Mouse (Mus musculus): Measurements from ENCODE around the gene Ctrb1. TPM values are rescaled to one million over a fixed set of nuclear protein-coding genes. Genes with fewer than 3 reads are reported as not detected.

The Ctrb1 gene
- polyA plus RNA-seq, 1 experiment = 85.4 TPM

- no peaks in the 10 kb centered on the region for H3K79me2 ChIP-seq (ENCODE audit: control insufficient read depth, insufficient read depth)
- no peak overlapping the region for H3K4me3 ChIP-seq
- TF ChIP-seq MAX (IDR thresholded peaks at IDR 0.05; ENCODE audit: low read depth) = no peak
- no peak for TF ChIP-seq MYOD1 (IDR thresholded peaks at IDR 0.05; ENCODE audit: control insufficient read depth in 1 of 3, insufficient read length in 2 of 3, low read depth in 2 of 3)
- TF ChIP-seq USF1 (IDR thresholded peaks at IDR 0.05; ENCODE audit: low read depth) = no peak
- no peak for TF ChIP-seq MYOG (IDR thresholded peaks at IDR 0.05; ENCODE audit: control insufficient read depth in 1 of 3, insufficient read depth in 1 of 3, insufficient read length in 2 of 3, low read depth in 2 of 3)
- TF ChIP-seq E2F4 (IDR thresholded peaks at IDR 0.05; ENCODE audit: insufficient read depth) = no peak
- no peak for TF ChIP-seq POLR2AphosphoS2 (IDR thresholded peaks at IDR 0.05; ENCODE audit: insufficient read length, low read depth)
- no peak for TF ChIP-seq CEBPB (IDR thresholded peaks at IDR 0.05; ENCODE audit: insufficient read depth, poor library complexity, severe bottlenecking)
- no peak for TF ChIP-seq POLR2A (IDR thresholded peaks at IDR 0.05; ENCODE audit: insufficient read length, low read depth)
- no peak for TF ChIP-seq REST (IDR thresholded peaks at IDR 0.05; ENCODE audit: insufficient read depth, insufficient read length)
- TF ChIP-seq SRF (IDR thresholded peaks at IDR 0.05; ENCODE audit: control insufficient read depth, insufficient read length, low read depth) = no peak
- no peak for TF ChIP-seq TCF3 (IDR thresholded peaks at IDR 0.05; ENCODE audit: insufficient read length, low read depth)
- no peak for TF ChIP-seq TCF12 (IDR thresholded peaks at IDR 0.05; ENCODE audit: insufficient read depth, poor library complexity, severe bottlenecking)
Measured at GRCm38 (mm10) chr8:111678111-111678510, 12.7 kb downstream of the Ctrb1 start.

GRCm38 (mm10) chr8:111676237-111676636 is 14.6 kb downstream of the Ctrb1 start:
- H3K79me2 ChIP-seq (ENCODE audit: control insufficient read depth, insufficient read depth) = no peaks in the 10 kb centered on the region
- no peak overlapping the region for H3ac ChIP-seq (ENCODE audit: control insufficient read depth, insufficient read length)
- no peak overlapping the region for H3K4me2 ChIP-seq (ENCODE audit: low read depth)
- H3K36me3 ChIP-seq (ENCODE audit: control insufficient read depth, insufficient read depth) = no peaks in the 10 kb centered on the region
- H3K27me3 ChIP-seq (ENCODE audit: control insufficient read depth, insufficient read depth, insufficient read length) = no peaks in the 10 kb centered on the region
- no peak for TF ChIP-seq CEBPB (IDR thresholded peaks at IDR 0.05; ENCODE audit: insufficient read depth, poor library complexity, severe bottlenecking)
- TF ChIP-seq TCF3 (IDR thresholded peaks at IDR 0.05; ENCODE audit: insufficient read length, low read depth) = no peak
- TF ChIP-seq SRF (IDR thresholded peaks at IDR 0.05; ENCODE audit: control insufficient read depth, insufficient read length, low read depth) = no peak
- TF ChIP-seq USF1 (IDR thresholded peaks at IDR 0.05; ENCODE audit: low read depth) = no peak
- no peak for TF ChIP-seq MYOG (IDR thresholded peaks at IDR 0.05; ENCODE audit: control insufficient read depth in 1 of 3, insufficient read depth in 1 of 3, insufficient read length in 2 of 3, low read depth in 2 of 3)
- no peak for TF ChIP-seq MAX (IDR thresholded peaks at IDR 0.05; ENCODE audit: low read depth)
- no peak for TF ChIP-seq TCF12 (IDR thresholded peaks at IDR 0.05; ENCODE audit: insufficient read depth, poor library complexity, severe bottlenecking)
- no peak for TF ChIP-seq MYOD1 (IDR thresholded peaks at IDR 0.05; ENCODE audit: control insufficient read depth in 1 of 3, insufficient read length in 2 of 3, low read depth in 2 of 3)
- no peak overlapping the region for H3K4me3 ChIP-seq

More at GRCm38 (mm10) chr8:111678111-111678510, 12.7 kb downstream of the Ctrb1 start:
- no peak overlapping the region for H3K4me2 ChIP-seq (ENCODE audit: low read depth)
- H3K27me3 ChIP-seq (ENCODE audit: control insufficient read depth, insufficient read depth, insufficient read length) = no peaks in the 10 kb centered on the region
- no peaks in the 10 kb centered on the region for H3K36me3 ChIP-seq (ENCODE audit: control insufficient read depth, insufficient read depth)
- H3ac ChIP-seq (ENCODE audit: control insufficient read depth, insufficient read length) = no peak overlapping the region

- TF ChIP-seq SRF (IDR thresholded peaks at IDR 0.05; ENCODE audit: control insufficient read depth, insufficient read length, low read depth) = no peak
- no peak for TF ChIP-seq POLR2AphosphoS2 (IDR thresholded peaks at IDR 0.05; ENCODE audit: insufficient read length, low read depth)
- TF ChIP-seq MYOD1 (IDR thresholded peaks at IDR 0.05; ENCODE audit: control insufficient read depth in 1 of 3, insufficient read length in 2 of 3, low read depth in 2 of 3) = no peak
- TF ChIP-seq TCF12 (IDR thresholded peaks at IDR 0.05; ENCODE audit: insufficient read depth, poor library complexity, severe bottlenecking) = no peak
- no peak for TF ChIP-seq USF1 (IDR thresholded peaks at IDR 0.05; ENCODE audit: low read depth)
- no peak for TF ChIP-seq MYOG (IDR thresholded peaks at IDR 0.05; ENCODE audit: control insufficient read depth in 1 of 3, insufficient read depth in 1 of 3, insufficient read length in 2 of 3, low read depth in 2 of 3)
- no peak for TF ChIP-seq MAX (IDR thresholded peaks at IDR 0.05; ENCODE audit: low read depth)
- TF ChIP-seq CEBPB (IDR thresholded peaks at IDR 0.05; ENCODE audit: insufficient read depth, poor library complexity, severe bottlenecking) = no peak
- TF ChIP-seq TCF3 (IDR thresholded peaks at IDR 0.05; ENCODE audit: insufficient read length, low read depth) = no peak
- no peaks in the 10 kb centered on the region for H3K79me2 ChIP-seq (ENCODE audit: control insufficient read depth, insufficient read depth)
- H3ac ChIP-seq (ENCODE audit: control insufficient read depth, insufficient read length) = no peak overlapping the region
- H3K4me2 ChIP-seq (ENCODE audit: low read depth) = no peak overlapping the region
- H3K36me3 ChIP-seq (ENCODE audit: control insufficient read depth, insufficient read depth) = peaks cover 26% of the 10 kb centered on the region
- no peak overlapping the region for H3K4me3 ChIP-seq
- no peaks in the 10 kb centered on the region for H3K27me3 ChIP-seq (ENCODE audit: control insufficient read depth, insufficient read depth, insufficient read length)
Measured at GRCm38 (mm10) chr8:111666751-111667150, 24.1 kb downstream of the Ctrb1 start.

GRCm38 (mm10) chr8:111662473-111662872 is 28.3 kb downstream of the Ctrb1 start:
- Histone ChIP-seq H3K4me2 (ENCODE audit: low read depth) (no peak overlapping the region), H3K36me3 (ENCODE audit: control insufficient read depth, insufficient read depth) (peaks cover 9% of the 10 kb centered on the region), H3K4me3 (no peak overlapping the region), H3ac (ENCODE audit: control insufficient read depth, insufficient read length) (no peak overlapping the region), H3K27me3 (ENCODE audit: control insufficient read depth, insufficient read depth, insufficient read length) (no peaks in the 10 kb centered on the region), H3K79me2 (ENCODE audit: control insufficient read depth, insufficient read depth) (peaks cover 9% of the 10 kb centered on the region)
- no peak for TF ChIP-seq TCF3 (IDR thresholded peaks at IDR 0.05; ENCODE audit: insufficient read length, low read depth)
- TF ChIP-seq MAX (IDR thresholded peaks at IDR 0.05; ENCODE audit: low read depth) = no peak
- no peak for TF ChIP-seq POLR2AphosphoS2 (IDR thresholded peaks at IDR 0.05; ENCODE audit: insufficient read length, low read depth)
- TF ChIP-seq E2F4 (IDR thresholded peaks at IDR 0.05; ENCODE audit: insufficient read depth) = no peak
- TF ChIP-seq MYOG (IDR thresholded peaks at IDR 0.05; ENCODE audit: control insufficient read depth in 1 of 3, insufficient read depth in 1 of 3, insufficient read length in 2 of 3, low read depth in 2 of 3) = no peak
- no peak for TF ChIP-seq REST (IDR thresholded peaks at IDR 0.05; ENCODE audit: insufficient read depth, insufficient read length)

- H3K4me3 ChIP-seq = no peak overlapping the region
- peak overlapping the region; percentile 15 for H3K4me2 ChIP-seq (ENCODE audit: low read depth)
- TF ChIP-seq REST (IDR thresholded peaks at IDR 0.05; ENCODE audit: insufficient read depth, insufficient read length) (no peak), E2F4 (IDR thresholded peaks at IDR 0.05; ENCODE audit: insufficient read depth) (no peak), MYOG (IDR thresholded peaks at IDR 0.05; ENCODE audit: control insufficient read depth in 1 of 3, insufficient read depth in 1 of 3, insufficient read length in 2 of 3, low read depth in 2 of 3) (no peak), POLR2A (IDR thresholded peaks at IDR 0.05; ENCODE audit: insufficient read length, low read depth) (no peak), MYOD1 (IDR thresholded peaks at IDR 0.05; ENCODE audit: control insufficient read depth in 1 of 3, insufficient read length in 2 of 3, low read depth in 2 of 3) (no peak), TCF12 (IDR thresholded peaks at IDR 0.05; ENCODE audit: insufficient read depth, poor library complexity, severe bottlenecking) (no peak), SRF (IDR thresholded peaks at IDR 0.05; ENCODE audit: control insufficient read depth, insufficient read length, low read depth) (no peak), MAX (IDR thresholded peaks at IDR 0.05; ENCODE audit: low read depth) (no peak), POLR2AphosphoS2 (IDR thresholded peaks at IDR 0.05; ENCODE audit: insufficient read length, low read depth) (no peak), CEBPB (IDR thresholded peaks at IDR 0.05; ENCODE audit: insufficient read depth, poor library complexity, severe bottlenecking) (no peak), USF1 (IDR thresholded peaks at IDR 0.05; ENCODE audit: low read depth) (no peak), TCF3 (IDR thresholded peaks at IDR 0.05; ENCODE audit: insufficient read length, low read depth) (no peak)
- no peaks in the 10 kb centered on the region for H3K27me3 ChIP-seq (ENCODE audit: control insufficient read depth, insufficient read depth, insufficient read length)
- peaks cover 43% of the 10 kb centered on the region for H3K79me2 ChIP-seq (ENCODE audit: control insufficient read depth, insufficient read depth)
- H3ac ChIP-seq (ENCODE audit: control insufficient read depth, insufficient read length) = no peak overlapping the region
- peaks cover 4% of the 10 kb centered on the region for H3K36me3 ChIP-seq (ENCODE audit: control insufficient read depth, insufficient read depth)
Measured at GRCm38 (mm10) chr8:111658819-111659423, 31.9 kb downstream of the Ctrb1 start.
